Mouse (Mus musculus) embryonic fibroblast, embryonic 13.5 days (primary cell): ENCODE data around the gene Rbp2.

ENCODE experiments used
- CTCF ChIP-seq: IDR thresholded peaks from 2 replicates; pipeline ENCODE4 v1.5.1; 2011; ENCODE audit warnings: mild to moderate bottlenecking, control low read depth, low read length, moderate library complexity, borderline replicate concordance; ENCODE audit not compliant: insufficient read depth
- POLR2A ChIP-seq: IDR thresholded peaks from 2 replicates; pipeline ENCODE4 v1.6.1; 2011; ENCODE audit warnings: low read depth, mild to moderate bottlenecking, control low read depth, low read length, moderate library complexity

DNA sequence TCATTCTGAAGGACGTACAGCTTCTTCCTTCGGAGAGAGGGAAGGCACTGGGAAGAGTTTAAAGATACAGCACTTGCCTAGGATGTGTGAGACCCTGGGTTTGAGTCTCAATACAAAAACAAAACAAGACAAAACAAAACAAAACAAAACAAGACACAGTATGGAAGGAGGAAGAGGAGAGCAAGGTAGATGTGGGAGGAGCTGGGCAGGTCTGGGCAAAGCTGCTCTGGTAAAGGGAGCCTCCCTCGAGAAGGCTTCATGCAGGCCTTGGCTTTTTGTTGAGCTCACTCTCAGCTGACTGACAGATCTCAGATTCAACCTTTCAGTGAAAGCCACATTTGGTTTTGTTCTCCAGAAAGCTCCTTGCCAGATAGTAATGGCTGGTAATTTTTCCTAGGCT lies at the start of gene Rbp2:
- TF ChIP-seq POLR2A (no peak), CTCF (no peak)
